ENCODE assay signal across 8 mouse cellular contexts in the genomic region with DNA sequence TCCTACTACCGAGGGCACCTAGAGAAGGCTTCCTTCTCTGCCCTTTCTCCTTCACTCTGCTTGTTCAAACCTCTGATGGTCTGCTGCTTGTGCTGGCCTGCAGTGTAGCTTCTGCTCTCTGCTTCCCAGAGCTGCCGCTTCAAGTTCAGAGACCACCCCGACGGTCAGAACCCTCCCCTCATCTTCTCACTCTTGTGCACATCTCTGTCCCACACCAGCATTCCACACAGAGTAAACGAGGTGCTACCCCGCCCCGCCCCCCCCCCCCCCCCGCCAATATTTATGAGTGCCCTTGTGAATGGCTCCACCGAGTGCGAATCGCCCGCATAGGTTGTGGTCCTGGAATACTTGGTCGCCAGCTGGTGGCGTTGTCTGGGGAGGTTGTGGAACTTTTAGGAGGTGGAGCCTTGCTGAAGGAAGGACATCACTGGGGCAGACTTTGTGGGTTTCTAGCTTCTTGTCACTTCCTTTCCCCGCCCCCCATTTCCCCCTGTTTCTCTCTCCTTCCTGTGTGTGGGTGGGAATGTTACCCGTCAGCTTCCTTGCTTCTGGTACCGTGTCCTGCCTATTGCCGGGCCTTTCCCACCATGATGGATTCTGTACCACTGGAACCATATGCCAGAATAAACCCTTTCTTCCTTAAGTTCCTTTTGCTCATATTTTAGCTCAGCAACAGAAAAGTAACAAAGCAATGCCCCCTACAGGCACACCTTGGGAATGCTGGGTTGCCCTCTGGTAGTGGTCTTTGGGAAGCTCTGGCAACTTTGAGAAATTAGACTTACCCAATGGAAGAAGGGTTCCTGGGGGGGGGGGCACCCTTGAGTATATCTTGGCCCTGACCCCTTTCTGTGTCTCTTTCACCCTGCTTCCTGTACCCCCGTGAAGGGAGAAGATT. TPM values are rescaled to one million over a fixed set of nuclear protein-coding genes. Genes with fewer than 3 reads are reported as not detected.
DNase-seq lines count a peak whose midpoint lies in the region; ATAC-seq and TF ChIP-seq lines count a peak whose summit lies in the region.

No protein-coding gene starts in this region.

- peaks cover 12% of the 10 kb centered on the region for H3K4me1 ChIP-seq in limb, embryonic 14.5 days (ENCODE audit: control insufficient read depth, insufficient read depth, low read length)

- peak; percentile 42 for DNase-seq in gastrocnemius, adult 18-20 months (ENCODE audit: low spot score)
- DNase-seq in gastrocnemius, postnatal 10 days, result no peak
- peak; percentile 97 for DNase-seq in ES-CJ7 (ENCODE audit: low read depth, low spot score)
- no peak for DNase-seq in limb, embryonic 14.5 days (ENCODE audit: low spot score)
- peak; percentile 85 for DNase-seq in naive thymus-derived CD4-positive, alpha-beta T cell, adult 2 months (ENCODE audit: low read depth)
- DNase-seq in layer of hippocampus, adult 8-10 months (ENCODE audit: low spot score in 2 of 2), result no peak
- no peak for DNase-seq in layer of hippocampus, adult 9-11 months

- no peaks in the 10 kb centered on the region for H3K27me3 ChIP-seq in limb, embryonic 14.5 days (ENCODE audit: control insufficient read depth, insufficient read depth, low read length)

- H3K9ac ChIP-seq in limb, embryonic 14.5 days (ENCODE audit: low read depth, low read length, severe bottlenecking), result no peak overlapping the region

- H3K4me2 ChIP-seq in limb, embryonic 14.5 days (replicated peaks; ENCODE audit: low read depth, low read length, severe bottlenecking), result 0 out of 2 replicates have a peak overlapping the region, but pooled peaks have one; percentile 13

- no peak overlapping the region for H3K4me3 ChIP-seq in limb, embryonic 14.5 days (replicated peaks; ENCODE audit: low read length)

- ATAC-seq in granulocyte monocyte progenitor cell, adult 5-6 weeks (replicated peaks; ENCODE audit: poor library complexity, severe bottlenecking), result peak; percentile 59
- ATAC-seq in limb, embryonic 14.5 days (ENCODE audit: low FRiP score, low read depth), result no peak

- WGBS in limb, embryonic 14.5 days, result 24% methylated on average over 19 of the region's 19 CpGs

- H3K36me3 ChIP-seq in limb, embryonic 14.5 days (ENCODE audit: control insufficient read depth, insufficient read depth, low read length), result no peaks in the 10 kb centered on the region

- H3K27ac ChIP-seq in limb, embryonic 14.5 days (replicated peaks; ENCODE audit: low read depth, low read length), result 0 out of 2 replicates have a peak overlapping the region, but pooled peaks have one; percentile 33

- H3K9me3 ChIP-seq in limb, embryonic 14.5 days (ENCODE audit: control insufficient read depth, low read length), result no peaks in the 10 kb centered on the region

- no peak for TF ChIP-seq POLR2A in limb, embryonic 14.5 days (IDR thresholded peaks at IDR 0.05; ENCODE audit: borderline replicate concordance, extremely low read depth, insufficient read depth, insufficient read length)

RNA-seq across cellular contexts. Expression of a gene that starts 0.6 kb away (rescaled TPM):
- total RNA-seq in gastrocnemius, adult 18-20 months (2021), result 10 to 100 TPM; 35.7 to 37.1 TPM
- total RNA-seq in gastrocnemius, postnatal 10 days (2021), result 10 to 100 TPM; 35.0 to 35.8 TPM
- 59.3 and 77.5 TPM in 2 replicates for total RNA-seq in granulocyte monocyte progenitor cell, adult 5-6 weeks (2014; fragmentation: Nextera tagmentation)
- 21.2 and 36.5 TPM in 2 replicates for total RNA-seq in granulocyte monocyte progenitor cell, adult 5-6 weeks (2017)
- 157 and 216 TPM in 2 replicates for polyA plus RNA-seq in limb, embryonic 14.5 days (2012; rRNA removed)
- 59.8 and 83.0 TPM in 2 replicates for polyA plus RNA-seq in limb, embryonic 14.5 days (2014; fragmentation: Nextera tagmentation; extraction: Ambion mirVana)
- 100 to 1,000 TPM; 115 to 132 (median 125) TPM for total RNA-seq in layer of hippocampus, adult 8-10 months (2022)

RNA-seq across cellular contexts. Expression of a gene that starts 29.5 kb away (rescaled TPM):
- 100 to 1,000 TPM; 924 to 953 TPM for total RNA-seq in gastrocnemius, adult 18-20 months (2021)
- 100 to 1,000 TPM; 303 to 352 TPM for total RNA-seq in gastrocnemius, postnatal 10 days (2021)
- total RNA-seq in granulocyte monocyte progenitor cell, adult 5-6 weeks (2014; fragmentation: Nextera tagmentation), result not detected in 2 replicates
- not detected in 2 replicates for total RNA-seq in granulocyte monocyte progenitor cell, adult 5-6 weeks (2017)
- polyA plus RNA-seq in limb, embryonic 14.5 days (2012; rRNA removed), result 15.0 and 16.4 TPM in 2 replicates
- 6.1 and 6.5 TPM in 2 replicates for polyA plus RNA-seq in limb, embryonic 14.5 days (2014; fragmentation: Nextera tagmentation; extraction: Ambion mirVana)
- total RNA-seq in layer of hippocampus, adult 8-10 months (2022), result 100 to 1,000 TPM; 572 to 623 (median 584) TPM

RNA-seq across cellular contexts. Expression of a gene that starts 41.2 kb away (rescaled TPM):
- total RNA-seq in gastrocnemius, adult 18-20 months (2021), result 10 to 100 TPM; 15.0 to 20.7 TPM
- 1 to 10 TPM; 6.8 to 7.8 TPM for total RNA-seq in gastrocnemius, postnatal 10 days (2021)
- total RNA-seq in granulocyte monocyte progenitor cell, adult 5-6 weeks (2014; fragmentation: Nextera tagmentation), result 11.1 TPM in 1 of 2 replicates, not detected in the other
- total RNA-seq in granulocyte monocyte progenitor cell, adult 5-6 weeks (2017), result not detected in 2 replicates
- polyA plus RNA-seq in limb, embryonic 14.5 days (2012; rRNA removed), result 5.5 and 6.6 TPM in 2 replicates
- polyA plus RNA-seq in limb, embryonic 14.5 days (2014; fragmentation: Nextera tagmentation; extraction: Ambion mirVana), result 2.5 and 3.1 TPM in 2 replicates
- total RNA-seq in layer of hippocampus, adult 8-10 months (2022), result 1 to 10 TPM; 4.8 to 9.5 (median 5.4) TPM

Comparison
In these comparisons a context has a peak if more than half of its experiments do, and no peak if none do; other contexts are left out.
1. DNase-seq: peak in gastrocnemius, adult 18-20 months (single experiment), ES-CJ7 (single experiment) and naive thymus-derived CD4-positive, alpha-beta T cell, adult 2 months (single experiment); none in gastrocnemius, postnatal 10 days (single experiment), limb, embryonic 14.5 days (single experiment), layer of hippocampus, adult 8-10 months (0 of 2) and layer of hippocampus, adult 9-11 months (single experiment).
2. RNA of a gene that starts 29.5 kb away (total RNA-seq): 924 to 953 TPM in gastrocnemius, adult 18-20 months, 572 to 623 TPM in layer of hippocampus, adult 8-10 months and 303 to 352 TPM in gastrocnemius, postnatal 10 days; not detected in granulocyte monocyte progenitor cell, adult 5-6 weeks; every median in the first group is over 100 times any median in the second.